Mouse (Mus musculus): ENCODE measurements around the gene Zfyve1.
A peak's percentile ranks its signal among the peaks of the same experiment; 100 is the strongest.

Zfyve1 gene

GRCm38 (mm10) chr12:83580283-83580682 is 16.7 kb downstream of the Zfyve1 start:
- no peak for DNase-seq (ENCODE audit: low spot score)

- peak; percentile 7 for DNase-seq (ENCODE audit: low spot score)
Measured at GRCm38 (mm10) chr12:83578896-83579569, 18.0 kb downstream of the Zfyve1 start.

- DNase-seq (ENCODE audit: low spot score) = no peak
Measured at GRCm38 (mm10) chr12:83578356-83578755, 18.7 kb downstream of the Zfyve1 start.

DNA sequence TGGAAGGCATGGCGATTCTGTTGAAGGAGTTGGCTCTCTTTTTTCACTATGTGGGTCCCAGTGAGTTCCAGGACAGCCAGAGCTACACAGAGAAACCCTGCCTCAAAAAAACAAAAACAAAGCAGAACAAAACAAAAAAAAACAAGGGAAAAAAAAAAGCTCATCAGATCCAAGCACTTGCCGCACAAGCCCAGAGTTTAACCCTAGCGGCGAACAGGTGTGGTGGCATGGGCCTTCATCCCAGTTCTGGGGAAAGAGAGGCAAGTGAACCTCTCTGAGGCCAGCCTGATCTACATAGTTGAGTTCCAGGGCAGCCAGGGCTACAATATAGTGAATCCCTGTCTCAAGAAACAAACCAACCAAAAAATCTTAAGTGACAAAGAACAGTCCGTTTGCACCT is 19.6 kb downstream of the Zfyve1 start:
- DNase-seq (ENCODE audit: low spot score) = no peak

DNA sequence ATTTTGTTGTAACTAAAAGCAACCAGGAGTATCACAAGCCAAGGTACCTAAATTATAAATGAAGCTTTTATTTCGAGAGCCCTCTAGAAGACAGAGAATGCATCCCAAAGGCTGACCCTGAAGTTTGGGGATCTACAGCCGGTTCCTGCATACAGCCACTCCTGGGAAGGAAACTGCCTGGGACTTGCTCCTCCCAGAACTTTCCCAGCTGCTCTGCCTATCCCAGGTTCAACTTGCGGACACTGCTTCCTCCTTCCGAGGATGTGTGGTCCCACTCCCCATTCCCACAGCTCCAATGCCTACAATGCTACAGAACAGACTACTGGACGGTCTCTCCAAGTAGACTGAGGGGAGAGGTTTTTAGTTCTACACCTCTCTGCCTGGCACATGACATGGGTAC is 24.3 kb downstream of the Zfyve1 start:
- no peak for DNase-seq (ENCODE audit: low spot score)

GRCm38 (mm10) chr12:83569866-83570265 is 27.2 kb downstream of the Zfyve1 start:
- DNase-seq (ENCODE audit: low spot score) = no peak

DNA sequence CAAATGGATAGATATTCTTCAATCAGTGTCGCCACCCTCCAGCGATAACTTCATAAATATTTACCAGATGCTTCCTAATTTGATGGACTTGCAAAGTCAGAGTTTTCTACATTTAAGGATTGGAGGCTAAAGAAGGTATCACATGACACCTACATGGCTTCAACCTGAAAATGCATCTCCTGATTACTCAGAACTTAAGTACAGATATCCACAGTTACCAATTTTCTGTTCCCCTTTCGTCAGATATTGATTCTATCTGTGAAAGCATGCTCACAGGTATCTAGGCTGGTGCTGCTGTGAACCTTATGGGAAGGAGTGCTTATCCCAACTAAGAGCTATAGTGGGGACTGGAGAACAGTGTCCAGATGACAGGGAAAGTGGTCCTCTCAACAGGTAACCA is 34.4 kb downstream of the Zfyve1 start:
- no peak for DNase-seq (ENCODE audit: low spot score)

GRCm38 (mm10) chr12:83560189-83560588 is 36.8 kb downstream of the Zfyve1 start:
- DNase-seq (ENCODE audit: low spot score) = no peak

- no peak for DNase-seq (ENCODE audit: low spot score)
Measured at GRCm38 (mm10) chr12:83558496-83558895, 38.5 kb downstream of the Zfyve1 start.

DNA sequence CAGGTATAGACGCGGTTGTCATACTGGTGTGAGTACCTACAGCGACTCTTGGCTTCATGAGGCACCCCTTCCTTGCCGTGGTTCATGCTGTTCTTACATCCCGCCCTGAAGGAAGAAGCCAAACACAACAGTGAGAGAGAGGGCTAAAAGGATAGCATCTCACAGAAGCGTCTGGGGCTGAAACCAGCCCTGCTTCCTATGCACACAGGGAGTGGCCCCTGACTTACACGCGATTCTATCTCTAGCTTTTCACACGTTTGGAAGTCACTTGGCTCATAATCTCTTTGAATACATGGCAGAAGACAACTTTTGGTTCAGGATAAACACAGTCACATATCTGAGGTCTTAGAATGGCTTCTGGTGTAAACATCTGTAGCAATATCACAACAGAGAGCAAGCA is 41.4 kb downstream of the Zfyve1 start:
- no peak for DNase-seq (ENCODE audit: low spot score)

DNA sequence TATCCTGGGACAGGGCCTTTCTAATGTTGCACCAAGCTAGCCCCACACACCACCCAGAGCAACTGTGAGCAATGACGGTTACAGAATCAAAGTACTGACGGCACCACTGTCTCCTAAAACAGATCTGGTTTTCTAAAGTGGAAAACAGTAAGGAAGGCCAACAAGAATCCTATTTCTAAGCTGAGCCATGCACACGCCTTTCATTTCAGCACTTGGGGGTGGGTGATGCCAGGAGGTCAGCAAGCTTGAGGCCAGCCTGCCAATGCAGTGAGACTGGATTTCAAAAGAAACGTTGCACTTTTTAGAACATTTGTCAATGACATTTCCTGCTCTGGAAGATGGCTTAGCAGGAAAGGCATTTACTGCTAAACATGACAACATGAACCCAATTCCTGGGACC is 43.2 kb downstream of the Zfyve1 start:
- DNase-seq (ENCODE audit: low spot score) = no peak

GRCm38 (mm10) chr12:83551305-83551704 is 45.7 kb downstream of the Zfyve1 start:
- no peak for DNase-seq (ENCODE audit: low spot score)

DNA sequence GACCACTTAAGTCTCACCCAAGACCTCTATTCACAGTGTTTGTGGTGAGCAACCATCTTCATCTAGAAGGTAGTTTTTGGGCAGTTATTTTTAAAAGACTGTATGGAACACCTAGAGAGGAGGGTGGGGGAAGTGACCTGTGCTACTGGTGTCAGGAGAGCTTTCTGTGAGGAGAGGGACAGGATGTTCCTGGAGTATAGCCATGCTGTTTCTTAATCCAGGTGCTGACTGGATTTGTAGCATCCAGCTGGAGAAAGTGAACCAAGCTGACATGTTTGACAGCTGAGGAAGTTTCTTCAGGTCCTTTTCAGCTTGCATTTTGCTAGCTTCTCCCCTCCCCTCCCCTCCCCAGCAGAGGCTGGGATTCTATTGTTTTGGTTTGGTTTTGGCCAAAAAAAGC is 52.2 kb downstream of the Zfyve1 start:
- DNase-seq (ENCODE audit: low spot score) = no peak

DNA sequence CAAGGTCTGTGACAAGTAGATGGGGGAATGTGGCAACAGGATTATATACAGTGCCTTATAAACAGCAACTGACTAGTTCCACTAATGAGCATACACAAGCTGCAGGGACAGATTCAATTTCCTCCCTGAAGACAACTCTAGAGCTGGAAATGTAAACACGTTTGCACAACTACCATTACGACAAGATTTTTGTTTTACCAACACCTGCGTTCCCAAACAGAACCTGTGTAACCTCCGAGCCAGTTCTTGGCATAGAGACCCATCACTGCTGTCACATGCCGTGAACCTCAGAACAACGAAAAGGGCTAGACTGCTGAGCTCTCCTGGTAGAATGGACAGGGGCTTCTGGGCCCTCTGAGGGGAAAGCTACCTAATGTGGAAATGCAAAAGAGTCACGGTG is 53.0 kb downstream of the Zfyve1 start:
- DNase-seq (ENCODE audit: low spot score) = no peak

DNA sequence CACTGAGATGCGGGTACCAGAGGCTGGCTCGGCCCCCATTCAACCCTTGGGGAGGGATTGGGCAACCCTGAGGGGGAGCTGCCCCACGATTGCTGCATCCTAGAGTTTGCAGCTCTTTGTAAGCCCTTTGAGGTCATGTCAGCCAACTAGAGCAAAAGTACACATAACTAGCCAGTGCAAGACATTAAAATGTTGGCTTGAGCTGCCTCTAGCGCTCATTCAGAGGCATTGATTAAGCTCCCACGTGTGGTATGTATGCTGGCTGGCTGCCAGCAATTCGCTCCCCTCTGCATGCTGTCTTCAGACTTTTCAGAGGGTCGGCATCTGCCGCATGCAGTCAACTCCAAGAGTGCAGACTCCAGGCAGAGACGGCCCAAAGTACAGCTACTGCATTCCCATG is 61.0 kb downstream of the Zfyve1 start:
- DNase-seq (ENCODE audit: low spot score) = no peak

- DNase-seq (ENCODE audit: low spot score) = no peak
Measured at GRCm38 (mm10) chr12:83535428-83535827, 61.6 kb downstream of the Zfyve1 start.

DNA sequence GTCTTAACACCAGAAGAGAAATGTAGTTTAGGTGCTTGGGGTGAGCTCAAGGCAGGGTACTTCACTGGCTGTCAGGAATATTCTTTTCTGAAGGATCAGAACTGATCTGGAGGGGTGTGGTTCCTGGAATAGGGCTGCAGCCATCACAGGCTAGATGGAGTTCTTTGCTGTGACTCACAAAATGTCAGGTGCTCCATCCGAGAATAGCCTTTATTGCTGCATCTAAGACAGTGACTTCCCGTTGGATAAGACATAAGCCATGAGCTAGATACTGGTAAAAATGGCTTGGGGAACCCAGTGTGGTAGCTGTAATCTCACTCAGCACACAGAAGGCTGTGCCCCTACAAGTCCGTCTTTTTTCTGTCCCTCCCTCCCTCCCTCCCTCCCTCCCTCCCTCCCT is 62.8 kb downstream of the Zfyve1 start:
- no peak for DNase-seq (ENCODE audit: low spot score)

- no peak for DNase-seq (ENCODE audit: low spot score)
Measured at GRCm38 (mm10) chr12:83532966-83533365, 64.1 kb downstream of the Zfyve1 start.

GRCm38 (mm10) chr12:83531992-83532391 is 65.0 kb downstream of the Zfyve1 start:
- DNase-seq (ENCODE audit: low spot score) = no peak

GRCm38 (mm10) chr12:83528665-83529064 is 68.4 kb downstream of the Zfyve1 start:
- no peak for DNase-seq (ENCODE audit: low spot score)

DNA sequence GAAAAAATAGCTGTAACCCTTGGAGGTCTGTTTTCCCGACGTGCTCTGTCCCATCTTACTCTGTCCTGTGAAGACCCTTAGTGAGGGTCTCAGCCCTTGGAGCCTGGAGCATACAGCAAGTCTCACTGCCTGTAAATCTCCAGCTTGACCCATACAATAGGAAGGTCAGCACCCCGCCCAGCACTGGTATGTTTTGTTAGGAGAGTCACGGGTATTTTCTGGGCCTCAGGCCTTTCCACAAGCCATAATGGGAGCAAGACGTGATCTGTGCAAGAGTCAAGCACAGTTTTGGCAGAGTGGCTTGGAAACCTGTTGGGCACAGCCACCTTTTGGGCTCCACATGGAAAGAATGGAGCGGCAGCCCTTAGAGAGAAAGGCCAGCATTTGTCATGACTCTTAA is 69.2 kb downstream of the Zfyve1 start:
- peak; percentile 40 for DNase-seq (ENCODE audit: low spot score)

DNA sequence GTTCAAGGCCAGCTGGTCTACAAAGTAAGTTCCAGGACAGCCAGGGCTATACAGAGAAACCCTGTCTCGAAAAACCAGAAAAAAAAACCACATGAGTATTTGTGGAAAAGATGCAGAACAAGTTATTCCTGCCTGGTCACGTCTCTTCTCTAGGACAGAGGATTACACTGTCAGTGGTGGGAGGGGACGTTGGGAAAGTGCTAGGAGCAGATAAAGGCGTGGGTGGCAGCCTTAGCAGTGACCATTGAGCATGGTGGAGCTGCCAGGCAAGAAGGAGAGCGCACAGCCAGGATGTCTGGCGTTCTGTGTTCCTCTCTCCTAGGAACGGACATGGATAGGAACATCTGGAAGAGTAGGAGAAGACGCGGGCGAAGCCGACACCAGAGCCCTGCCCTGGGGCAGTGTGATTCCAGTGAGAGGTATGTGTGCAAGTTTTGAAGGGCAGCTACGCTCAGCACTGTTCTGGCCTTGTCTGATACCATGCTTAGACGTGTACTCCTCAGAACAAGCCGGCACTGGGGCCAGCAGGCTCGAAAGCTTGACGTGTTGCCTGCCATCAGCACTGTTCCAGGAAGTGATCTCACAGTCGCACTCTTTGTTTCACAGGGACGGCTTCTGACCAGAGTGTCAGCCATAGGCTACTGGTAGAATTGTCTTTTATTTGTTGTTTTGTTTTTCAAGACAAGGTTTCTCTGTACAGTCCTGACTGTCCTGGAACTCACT is 71.0 kb downstream of the Zfyve1 start:
- no peak for DNase-seq (ENCODE audit: low spot score)

DNA sequence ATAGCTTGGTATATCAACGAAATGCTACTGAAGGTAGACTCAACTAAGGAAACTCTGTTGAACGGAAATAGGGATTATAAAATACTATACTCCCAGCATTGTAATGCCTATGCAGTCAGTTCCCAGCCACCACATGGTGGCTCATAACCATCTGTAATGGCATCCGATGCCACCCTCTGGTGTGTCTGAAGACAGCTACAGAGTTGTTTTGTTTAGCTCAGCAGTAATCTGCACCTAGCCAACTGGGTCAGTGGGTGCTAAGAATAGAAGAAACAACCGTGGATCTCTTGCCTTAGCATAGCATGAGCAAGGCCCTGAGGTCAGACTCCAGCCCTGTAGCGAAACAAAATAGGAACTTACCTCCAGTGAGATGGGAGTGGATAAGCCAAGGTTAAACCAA is 72.7 kb downstream of the Zfyve1 start:
- DNase-seq (ENCODE audit: low spot score) = no peak

- peak; percentile 27 for DNase-seq (ENCODE audit: low spot score)
Measured at GRCm38 (mm10) chr12:83523892-83524291, 73.1 kb downstream of the Zfyve1 start.
